Mouse (Mus musculus) bone marrow macrophage, adult 2 months (primary cell): ENCODE results near the gene Rpn1. TPM values are rescaled to one million over a fixed set of nuclear protein-coding genes. Genes with fewer than 3 reads are reported as not detected.
"Not testable (repeated sequence)": the region's sequence is repeated elsewhere in the genome, so short reads cannot be mapped to it uniquely, and the experiment has no call there.

Source experiments
- H3K27ac ChIP-seq: 2 replicates; pipeline ENCODE4 v1.5.1; 2012; ENCODE audit warnings: low read depth, low read length; ENCODE audit not compliant: insufficient read depth
- H3K4me1 ChIP-seq: 2 replicates; pipeline ENCODE4 v1.6.1; 2012; ENCODE audit warnings: low read length; ENCODE audit not compliant: control insufficient read depth, insufficient read depth
- H3K4me3 ChIP-seq: 2 replicates; pipeline ENCODE4 v1.5.1; 2012; ENCODE audit warnings: mild to moderate bottlenecking, low read length, moderate library complexity; ENCODE audit not compliant: insufficient read depth
- CTCF ChIP-seq: IDR thresholded peaks from 2 replicates; pipeline ENCODE4 v1.5.1; 2012; ENCODE audit warnings: low read depth, mild to moderate bottlenecking, low read length, moderate library complexity
- POLR2A ChIP-seq: IDR thresholded peaks from 2 replicates; pipeline ENCODE4 v1.6.1; 2012; ENCODE audit warnings: mild to moderate bottlenecking, low read depth, low read length, borderline replicate concordance
- polyA plus RNA-seq: library from polyadenylated mRNA; stranded (reverse); fragments of >200 nt; gene quantifications from 2 replicates; pipeline ENCODE4 v1.2.4, GENCODE M21; 2012; ENCODE audit not compliant: missing spikeins, insufficient read depth, insufficient read length

Gene Rpn1
- polyA plus RNA-seq, 1 experiment: 185 TPM

GRCm38 (mm10) chr6:88117184-88117575 is 32.9 kb downstream of the Rpn1 start:
- H3K4me3 ChIP-seq: no peak overlapping the region
- peaks cover 3% of the 10 kb centered on the region; the same call in 1 of the 2 replicates for H3K4me1 ChIP-seq
- H3K27ac ChIP-seq: no peak overlapping the region
- TF ChIP-seq POLR2A (no peak), CTCF (no peak)

- TF ChIP-seq POLR2A (no peak), CTCF (0 out of 2 replicates have a peak, but pooled peaks have one; percentile 43)
- peaks cover 3% of the 10 kb centered on the region; the same call in 1 of the 2 replicates for H3K4me1 ChIP-seq
- no peak overlapping the region for H3K27ac ChIP-seq
- no peak overlapping the region for H3K4me3 ChIP-seq
These were observed 35.0 kb downstream of the Rpn1 start for GRCm38 (mm10) chr6:88119309-88119708.

DNA sequence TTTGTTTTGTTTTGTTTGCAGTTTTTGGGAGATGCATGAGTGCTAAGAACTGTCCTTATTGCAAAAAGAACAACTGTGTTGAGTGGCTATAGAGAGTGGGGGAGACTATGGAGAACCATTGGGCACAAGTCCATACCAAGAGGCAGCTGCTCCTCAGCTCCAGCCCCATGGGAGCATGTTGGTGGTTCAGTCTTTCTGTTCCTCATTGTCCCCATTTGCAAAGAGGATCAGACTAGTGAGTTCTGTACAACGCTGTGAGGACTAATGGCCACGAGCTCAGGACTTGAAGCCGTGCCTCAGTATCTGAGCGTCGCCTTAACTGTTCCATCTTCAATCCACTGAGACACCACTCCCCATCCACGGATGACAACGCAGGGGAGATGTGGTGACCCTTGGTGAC is 36.5 kb downstream of the Rpn1 start:
- H3K4me3 ChIP-seq: no peak overlapping the region
- TF ChIP-seq CTCF: no peak
- TF ChIP-seq POLR2A: no peak
- no peak overlapping the region for H3K27ac ChIP-seq
- H3K4me1 ChIP-seq: peaks cover 3% of the 10 kb centered on the region; the same call in 1 of the 2 replicates

GRCm38 (mm10) chr6:88121781-88122180 is 37.5 kb downstream of the Rpn1 start:
- H3K4me1 ChIP-seq: peaks cover 3% of the 10 kb centered on the region; the same call in 1 of the 2 replicates
- TF ChIP-seq CTCF (no peak), POLR2A (no peak)
- H3K4me3 ChIP-seq: no peak overlapping the region
- H3K27ac ChIP-seq: no peak overlapping the region

GRCm38 (mm10) chr6:88123150-88123857 is 39.0 kb downstream of the Rpn1 start:
- TF ChIP-seq CTCF (peak; percentile 65; the same call in 1 of the 2 replicates), POLR2A (no peak)
- peaks cover 3% of the 10 kb centered on the region; the same call in 1 of the 2 replicates for H3K4me1 ChIP-seq
- no peak overlapping the region for H3K4me3 ChIP-seq
- H3K27ac ChIP-seq: no peak overlapping the region

DNA sequence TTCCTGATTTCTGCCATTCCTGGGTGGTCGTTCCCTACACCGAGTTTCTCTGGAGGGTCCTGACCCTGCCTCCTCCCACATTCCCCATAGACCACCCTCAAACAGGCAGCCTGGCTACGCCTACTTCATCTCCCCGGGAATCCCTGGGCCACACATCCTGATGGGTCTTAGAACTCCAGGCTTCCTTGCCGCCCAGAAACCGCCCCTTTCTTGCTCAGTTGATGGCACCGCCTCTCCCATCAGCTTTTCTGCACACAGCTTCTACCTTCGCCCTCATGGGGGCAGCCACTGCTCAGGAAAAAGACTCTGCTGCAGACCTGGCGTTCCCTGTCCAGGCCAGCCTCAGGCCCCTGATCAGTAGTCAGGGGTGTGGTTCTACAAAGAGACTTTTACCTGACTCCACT is 39.6 kb downstream of the Rpn1 start:
- Histone ChIP-seq H3K4me3 (no peak overlapping the region), H3K27ac (no peak overlapping the region), H3K4me1 (peaks cover 3% of the 10 kb centered on the region; the same call in 1 of the 2 replicates)
- TF ChIP-seq POLR2A (no peak), CTCF (no peak)

- no peak for TF ChIP-seq POLR2A
- TF ChIP-seq CTCF: no peak
- Histone ChIP-seq H3K4me3 (no peak overlapping the region), H3K4me1 (peaks cover 3% of the 10 kb centered on the region; the same call in 1 of the 2 replicates), H3K27ac (no peak overlapping the region)
These were observed 40.3 kb downstream of the Rpn1 start for GRCm38 (mm10) chr6:88124551-88124950.

DNA sequence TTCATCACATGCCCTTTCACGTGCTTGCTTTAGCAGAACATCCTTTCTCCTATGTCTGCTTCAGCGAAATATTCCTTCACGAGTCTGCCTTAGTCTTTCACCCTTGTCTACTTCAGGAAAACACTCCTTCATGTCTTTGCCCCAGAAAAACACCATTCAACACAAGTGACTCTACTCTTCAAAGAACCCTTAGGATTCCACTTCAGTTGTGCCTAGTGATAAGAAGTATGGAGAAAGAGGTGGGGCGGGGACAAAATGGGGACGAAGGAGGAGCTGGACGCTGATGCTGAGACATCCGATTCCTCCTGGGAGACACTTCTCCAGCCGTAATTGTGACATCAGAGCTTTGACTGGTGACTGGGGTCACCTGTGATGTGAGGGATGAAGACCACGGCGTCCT is 41.5 kb downstream of the Rpn1 start:
- H3K27ac ChIP-seq, H3K4me1 ChIP-seq, H3K4me3 ChIP-seq: not testable (repeated sequence)

GRCm38 (mm10) chr6:88131521-88131920 is 47.2 kb downstream of the Rpn1 start:
- H3K4me3 ChIP-seq: no peak overlapping the region
- no peak overlapping the region for H3K27ac ChIP-seq
- H3K4me1 ChIP-seq: no peaks in the 10 kb centered on the region; the same call in 1 of the 2 replicates
- no peak for TF ChIP-seq CTCF
- TF ChIP-seq POLR2A: no peak

- Histone ChIP-seq H3K4me1 (no peaks in the 10 kb centered on the region; the same call in 1 of the 2 replicates), H3K4me3 (no peak overlapping the region), H3K27ac (no peak overlapping the region)
- TF ChIP-seq CTCF (no peak), POLR2A (no peak)
These were observed 47.8 kb downstream of the Rpn1 start for GRCm38 (mm10) chr6:88132051-88132450.

GRCm38 (mm10) chr6:88133061-88133460 is 48.8 kb downstream of the Rpn1 start:
- no peak overlapping the region for H3K27ac ChIP-seq
- no peaks in the 10 kb centered on the region; the same call in 1 of the 2 replicates for H3K4me1 ChIP-seq
- TF ChIP-seq CTCF (no peak), POLR2A (no peak)
- H3K4me3 ChIP-seq: no peak overlapping the region
